Mouse (Mus musculus) activated CD4-positive, CD25-positive, alpha-beta regulatory T cell, adult 4 months (primary cell): ENCODE results near the gene Phf12. TPM values are rescaled to one million over a fixed set of nuclear protein-coding genes. Genes with fewer than 3 reads are reported as not detected.
A peak's percentile ranks its signal among the peaks of the same experiment; 100 is the strongest.

ENCODE experiments used
- ATAC-seq: one replicate; pipeline ENCODE4 v1.8.0; 2017
- polyA plus RNA-seq, 2 experiments: library from polyadenylated mRNA; unstranded; fragments of 100-300 nt; shearing (Covaris generic); gene quantifications; one replicate each; pipeline ENCODE4 v1.2.1; 2017

Gene Phf12
- polyA plus RNA-seq: 10 to 100 TPM; 24.8 to 27.2 TPM

GRCm38 (mm10) chr11:77982441-77982905 is at the start of gene Phf12:
Gene Phf12 (plus strand): TSS chr11:77982754.
- peak; percentile 65 for ATAC-seq

GRCm38 (mm10) chr11:77934111-77934521 is 48.4 kb upstream of the Phf12 start:
- no peak for ATAC-seq

GRCm38 (mm10) chr11:77934568-77935311 is 47.8 kb upstream of the Phf12 start:
- ATAC-seq: no peak

- ATAC-seq: no peak
These were observed 45.7 kb upstream of the Phf12 start for GRCm38 (mm10) chr11:77936846-77937245.

- ATAC-seq: no peak
These were observed 44.7 kb upstream of the Phf12 start for GRCm38 (mm10) chr11:77937649-77938410.

GRCm38 (mm10) chr11:77942230-77942629 is 40.3 kb upstream of the Phf12 start:
- ATAC-seq: no peak

- ATAC-seq: no peak
These were observed 34.7 kb upstream of the Phf12 start for GRCm38 (mm10) chr11:77947860-77948259.

GRCm38 (mm10) chr11:77950125-77950685 is 32.3 kb upstream of the Phf12 start:
- ATAC-seq: no peak

GRCm38 (mm10) chr11:77950797-77951228 is 31.7 kb upstream of the Phf12 start:
- no peak for ATAC-seq

GRCm38 (mm10) chr11:77953671-77954070 is 28.9 kb upstream of the Phf12 start:
- ATAC-seq: no peak

- ATAC-seq: no peak
These were observed 26.1 kb upstream of the Phf12 start for GRCm38 (mm10) chr11:77956428-77956827.

- ATAC-seq: no peak
These were observed 24.3 kb upstream of the Phf12 start for GRCm38 (mm10) chr11:77958268-77958667.

- ATAC-seq: no peak
These were observed 23.6 kb upstream of the Phf12 start for GRCm38 (mm10) chr11:77958932-77959331.

GRCm38 (mm10) chr11:77960199-77960598 is 22.4 kb upstream of the Phf12 start:
- no peak for ATAC-seq

GRCm38 (mm10) chr11:77960898-77961297 is 21.7 kb upstream of the Phf12 start:
- no peak for ATAC-seq

- no peak for ATAC-seq
These were observed 19.6 kb upstream of the Phf12 start for GRCm38 (mm10) chr11:77962946-77963345.

GRCm38 (mm10) chr11:77964415-77965095 is 18.0 kb upstream of the Phf12 start:
- no peak for ATAC-seq

- ATAC-seq: no peak
These were observed 17.2 kb upstream of the Phf12 start for GRCm38 (mm10) chr11:77965101-77966036.

- ATAC-seq: no peak
These were observed 16.5 kb upstream of the Phf12 start for GRCm38 (mm10) chr11:77966037-77966391.

- ATAC-seq: no peak
These were observed 15.4 kb upstream of the Phf12 start for GRCm38 (mm10) chr11:77967114-77967513.

GRCm38 (mm10) chr11:77968786-77969185 is 13.8 kb upstream of the Phf12 start:
- no peak for ATAC-seq

- ATAC-seq: no peak
These were observed 11.8 kb upstream of the Phf12 start for GRCm38 (mm10) chr11:77970718-77971117.
